Mouse (Mus musculus) forebrain, embryonic 10.5 days (tissue): ENCODE data around the gene Gzmn. TPM values are rescaled to one million over a fixed set of nuclear protein-coding genes. Genes with fewer than 3 reads are reported as not detected.
"Not testable (repeated sequence)": the region's sequence is repeated elsewhere in the genome, so short reads cannot be mapped to it uniquely, and the experiment has no call there.

Experiments used
- DNase-seq: peaks from one replicate; pipeline ENCODE4 v3.0.0-alpha.2; 2017; ENCODE audit warnings: low spot score; ENCODE audit errors: extremely low spot score
- H3K27ac ChIP-seq: fragments of 300-500 bp; sonication (generic); 2 replicates; pipeline ENCODE4 v1.5.1; 2016; ENCODE audit warnings: mild to moderate bottlenecking
- H3K27me3 ChIP-seq: fragments of 300-500 bp; sonication (generic); 2 replicates; pipeline ENCODE4 v1.6.1; 2016; ENCODE audit warnings: mild to moderate bottlenecking; ENCODE audit not compliant: poor library complexity, severe bottlenecking
- H3K36me3 ChIP-seq: fragments of 300-500 bp; sonication (generic); replicated peaks from 2 replicates; pipeline ENCODE4 v1.6.1; 2016; ENCODE audit warnings: mild to moderate bottlenecking, moderate library complexity
- H3K4me1 ChIP-seq: fragments of 300-500 bp; sonication (generic); 2 replicates; pipeline ENCODE4 v1.6.1; 2016
- H3K4me3 ChIP-seq: fragments of 300-500 bp; sonication (generic); 2 replicates; pipeline ENCODE4 v1.5.1; 2016; ENCODE audit warnings: mild to moderate bottlenecking, moderate library complexity
- H3K9me3 ChIP-seq: fragments of 300-500 bp; sonication (generic); 2 replicates; pipeline ENCODE4 v1.6.1; 2016; ENCODE audit warnings: mild to moderate bottlenecking, moderate library complexity
- WGBS: fragments of 180-500 bp; shearing (Covaris S2); methylation state at CpG from one replicate; pipeline ENCODE4 v1.1.7; 2016; 5-methylcytosine and 5-hydroxymethylcytosine counted together
- polyA plus RNA-seq: library from polyadenylated mRNA; unstranded; fragments of >200 nt; fragmentation: Nextera tagmentation; extraction: Ambion mirVana; gene quantifications from 2 replicates; pipeline ENCODE4 v1.2.1, GENCODE M21; 2016

The Gzmn gene
- polyA plus RNA-seq, result not detected in 2 replicates

DNA sequence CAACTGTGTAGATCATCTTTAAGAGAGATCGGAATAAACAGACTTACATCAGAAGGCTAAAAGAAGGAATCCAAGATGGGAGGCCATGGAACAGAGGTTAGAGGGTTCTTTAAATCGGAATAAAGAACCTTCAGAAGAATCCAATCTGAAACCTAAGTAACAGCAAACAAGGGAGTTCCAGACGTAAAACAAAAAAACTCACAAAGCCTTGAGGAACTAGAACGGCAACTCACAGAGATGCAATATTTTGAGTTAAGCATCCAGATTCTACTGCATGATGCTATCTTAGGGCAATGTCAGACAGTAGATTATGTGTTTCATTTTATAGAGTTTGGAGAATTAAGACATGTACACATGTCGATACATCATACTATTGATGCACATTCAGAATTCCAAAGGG, at the start of gene Gzmn:
Gene Gzmn, minus strand, starts transcription at position 101 of the 400 bp plus-strand sequence.
- H3K27ac ChIP-seq, result no peak within 1 kb of the TSS
- no peaks in the 10 kb centered on the region for H3K36me3 ChIP-seq
- WGBS, result 95% methylated on average over 5 of the region's 5 CpGs
- H3K4me3 ChIP-seq, result no peak within 1 kb of the TSS
- H3K9me3 ChIP-seq, result no peaks in the 10 kb centered on the region
- H3K4me1 ChIP-seq, result no peaks in the 10 kb centered on the region
- DNase-seq, result no peak
- H3K27me3 ChIP-seq, result no peaks in the 10 kb centered on the region

DNA sequence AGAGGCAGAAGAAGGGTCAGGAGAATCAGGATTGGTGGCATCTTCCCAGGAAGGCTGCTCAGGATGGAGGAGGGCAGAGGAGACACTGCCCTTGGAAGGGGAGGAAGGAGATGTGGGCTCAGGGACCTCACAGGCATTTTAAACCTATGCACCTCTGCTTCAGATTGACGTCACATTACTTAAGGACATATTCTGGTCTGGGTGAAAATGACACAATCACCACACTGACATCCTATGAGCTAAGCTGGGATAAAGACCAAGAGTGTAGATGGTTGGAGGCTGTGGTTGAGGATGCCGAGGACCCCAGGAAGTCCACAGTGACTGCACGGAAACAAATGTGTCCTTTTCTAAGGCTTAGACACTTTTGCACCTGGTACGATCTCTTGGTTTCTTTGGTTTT, 36.9 kb upstream of the Gzmn start, which contains the start of gene Gzmf:
Gene Gzmf, minus strand, starts transcription at position 101 of the 400 bp plus-strand sequence.
- WGBS, result 94% methylated on average over 4 of the region's 4 CpGs
- Histone ChIP-seq H3K4me3 (no peak within 1 kb of the TSS), H3K9me3 (no peaks in the 10 kb centered on the region), H3K27ac (no peak within 1 kb of the TSS), H3K4me1 (no peaks in the 10 kb centered on the region), H3K27me3 (no peaks in the 10 kb centered on the region), H3K36me3 (no peaks in the 10 kb centered on the region)
- no peak for DNase-seq

- H3K9me3 ChIP-seq, result no peaks in the 10 kb centered on the region
- H3K27me3 ChIP-seq, result no peaks in the 10 kb centered on the region
- H3K4me3 ChIP-seq, result no peak overlapping the region
- no peaks in the 10 kb centered on the region for H3K4me1 ChIP-seq
- no peak overlapping the region for H3K27ac ChIP-seq
- WGBS, result 96% methylated on average over 1 of the region's 1 CpGs
- no peaks in the 10 kb centered on the region for H3K36me3 ChIP-seq
- no peak for DNase-seq
Measured at GRCm38 (mm10) chr14:56205613-56206012, 31.2 kb upstream of the Gzmn start.

DNA sequence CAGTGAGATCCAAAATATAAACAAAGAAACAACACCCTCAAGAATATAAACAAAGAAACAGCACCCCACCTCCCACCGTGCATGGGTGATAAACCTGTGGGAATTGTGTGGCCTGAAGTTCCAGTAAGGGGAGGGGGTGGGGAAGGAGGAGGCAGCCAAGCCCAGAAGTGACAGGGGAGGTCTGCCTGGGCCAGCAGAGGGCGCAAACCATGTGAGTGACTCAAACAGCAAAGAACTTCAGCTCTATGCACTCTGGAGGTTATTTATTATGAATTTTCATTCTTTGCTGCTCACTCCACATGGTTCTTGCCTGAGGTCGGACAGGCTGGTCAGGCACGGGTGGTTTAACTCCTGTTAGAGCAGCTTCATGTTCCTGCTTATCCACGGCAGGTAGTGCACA, 30.6 kb upstream of the Gzmn start:
- DNase-seq, result peak; percentile 45
- H3K4me1 ChIP-seq, H3K4me3 ChIP-seq, H3K27ac ChIP-seq, H3K9me3 ChIP-seq, H3K36me3 ChIP-seq, H3K27me3 ChIP-seq: not testable (repeated sequence)
- 38% methylated on average over 5 of the region's 5 CpGs for whole genome bisulfite sequencing

DNA sequence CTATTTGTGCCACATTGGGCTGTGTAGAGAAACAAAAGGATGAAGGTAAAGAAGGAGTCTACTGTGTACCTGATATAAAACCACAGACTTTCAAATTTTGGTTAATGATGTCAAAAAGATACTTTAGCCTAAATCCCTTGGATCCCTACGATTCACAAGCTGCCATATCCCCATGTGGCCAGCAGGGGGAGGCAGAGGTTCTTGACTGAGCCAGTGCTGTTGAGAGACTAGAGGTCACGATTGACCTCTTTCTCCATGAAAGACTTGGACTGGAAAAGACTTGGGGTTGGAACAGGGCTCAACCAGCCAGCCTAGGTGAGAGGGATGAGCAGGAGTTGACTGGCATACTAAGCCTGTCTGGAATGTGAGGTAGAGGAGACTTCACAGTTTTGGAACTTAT, 29.6 kb upstream of the Gzmn start:
- Histone ChIP-seq H3K36me3 (no peaks in the 10 kb centered on the region), H3K9me3 (no peaks in the 10 kb centered on the region), H3K4me1 (no peaks in the 10 kb centered on the region), H3K4me3 (no peak overlapping the region), H3K27me3 (no peaks in the 10 kb centered on the region), H3K27ac (no peak overlapping the region)
- 20% methylated on average over 2 of the region's 2 CpGs for WGBS
- peak; percentile 49 for DNase-seq

DNA sequence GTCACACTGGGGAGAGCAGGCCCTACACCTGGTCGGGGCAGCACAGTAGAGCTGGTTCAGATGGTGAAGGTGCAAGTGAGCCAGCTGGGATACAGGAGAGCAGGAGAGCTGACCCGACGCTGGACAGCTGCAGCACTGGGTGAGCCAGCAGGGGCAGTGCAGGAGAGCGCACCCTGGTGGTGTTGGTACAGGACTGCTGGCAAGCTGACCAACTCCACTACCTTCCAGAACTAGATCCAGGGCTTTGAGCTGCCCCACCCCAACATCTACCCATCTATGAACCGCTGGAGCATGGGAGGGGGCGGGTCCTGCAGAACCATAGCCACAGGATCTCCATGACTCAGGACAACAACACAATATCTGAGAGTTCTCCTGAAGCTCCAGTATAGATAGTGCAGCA, 12.5 kb upstream of the Gzmn start:
- H3K9me3 ChIP-seq, result no peaks in the 10 kb centered on the region
- H3K4me1 ChIP-seq, result no peaks in the 10 kb centered on the region
- 52% methylated on average over 6 of the region's 6 CpGs for WGBS
- no peaks in the 10 kb centered on the region for H3K27me3 ChIP-seq
- no peaks in the 10 kb centered on the region for H3K36me3 ChIP-seq
- no peak overlapping the region for H3K27ac ChIP-seq
- DNase-seq, result peak; percentile 9
- no peak overlapping the region for H3K4me3 ChIP-seq

DNA sequence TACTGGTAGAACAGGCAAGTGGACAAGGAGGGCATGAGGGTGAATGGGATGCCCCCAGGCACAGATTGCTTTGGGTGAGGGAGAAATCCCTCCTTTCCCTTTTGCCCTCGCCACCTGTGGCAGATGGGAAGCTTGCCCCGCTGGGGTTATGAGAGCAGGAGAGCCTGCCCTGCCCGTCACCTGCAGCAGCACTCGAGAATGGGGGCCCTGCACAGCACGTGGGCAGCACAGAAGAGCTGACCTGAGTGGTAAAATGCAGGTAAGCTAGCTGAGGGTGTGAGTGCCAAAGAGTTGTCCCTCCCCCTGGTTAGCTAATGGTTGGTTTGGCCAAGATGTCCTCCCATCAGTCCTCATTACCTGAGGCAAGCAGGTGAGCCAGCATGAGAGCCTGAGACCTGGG, 12.1 kb upstream of the Gzmn start:
- no peak overlapping the region for H3K27ac ChIP-seq
- no peaks in the 10 kb centered on the region for H3K9me3 ChIP-seq
- H3K27me3 ChIP-seq, result no peaks in the 10 kb centered on the region
- peak; percentile 2 for DNase-seq
- WGBS, result 86% methylated on average over 5 of the region's 5 CpGs
- H3K36me3 ChIP-seq, result no peaks in the 10 kb centered on the region
- no peaks in the 10 kb centered on the region for H3K4me1 ChIP-seq
- no peak overlapping the region for H3K4me3 ChIP-seq

- WGBS, result 29% methylated on average over 8 of the region's 8 CpGs
- H3K4me1 ChIP-seq, H3K27ac ChIP-seq, H3K36me3 ChIP-seq, H3K9me3 ChIP-seq, H3K4me3 ChIP-seq, H3K27me3 ChIP-seq: not testable (repeated sequence)
- DNase-seq, result peak; percentile 54
Measured at GRCm38 (mm10) chr14:56177651-56178050, 3.3 kb upstream of the Gzmn start.

- no peak overlapping the region for H3K27ac ChIP-seq
- H3K27me3 ChIP-seq, result no peaks in the 10 kb centered on the region
- 95% methylated on average over 6 of the region's 6 CpGs for WGBS
Measured at GRCm38 (mm10) chr14:56173396-56173795, 1.0 kb downstream of the Gzmn start.

GRCm38 (mm10) chr14:56172744-56173143, 1.7 kb downstream of the Gzmn start:
- no peak overlapping the region for H3K4me3 ChIP-seq
- WGBS, result 91% methylated on average over 5 of the region's 5 CpGs
- no peaks in the 10 kb centered on the region for H3K36me3 ChIP-seq

More at GRCm38 (mm10) chr14:56173396-56173795, 1.0 kb downstream of the Gzmn start:
- Histone ChIP-seq H3K9me3 (no peaks in the 10 kb centered on the region), H3K36me3 (no peaks in the 10 kb centered on the region), H3K4me3 (no peak overlapping the region), H3K4me1 (no peaks in the 10 kb centered on the region)
- no peak for DNase-seq

DNA sequence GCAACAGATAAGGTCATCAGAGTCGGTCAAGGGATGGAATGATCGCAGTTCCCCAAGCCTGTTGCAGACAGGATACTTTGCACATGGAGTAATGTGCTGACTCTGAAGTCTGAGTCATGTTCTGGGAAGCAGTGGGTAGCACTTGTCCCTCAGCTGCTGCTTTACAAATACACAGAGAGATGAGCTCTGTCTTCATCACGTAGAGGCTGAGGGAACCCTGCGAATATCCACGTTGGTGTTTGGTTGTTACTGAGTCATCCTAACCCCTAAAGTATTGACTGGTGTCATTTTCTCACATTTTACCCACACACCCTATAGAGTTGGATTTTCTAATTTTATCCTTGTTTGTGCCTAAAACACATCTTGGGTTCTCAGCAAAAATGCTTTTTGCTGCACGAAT, 6.4 kb downstream of the Gzmn start:
- H3K36me3 ChIP-seq, result no peaks in the 10 kb centered on the region
- 88% methylated on average over 6 of the region's 6 CpGs for WGBS
- no peak for DNase-seq

More at GRCm38 (mm10) chr14:56172744-56173143, 1.7 kb downstream of the Gzmn start:
- no peaks in the 10 kb centered on the region for H3K9me3 ChIP-seq
- no peaks in the 10 kb centered on the region for H3K27me3 ChIP-seq
- no peak overlapping the region for H3K27ac ChIP-seq
- no peak for DNase-seq
- H3K4me1 ChIP-seq, result no peaks in the 10 kb centered on the region

GRCm38 (mm10) chr14:56162109-56162508, 12.3 kb downstream of the Gzmn start:
- H3K27me3 ChIP-seq, result no peaks in the 10 kb centered on the region
- no peaks in the 10 kb centered on the region for H3K9me3 ChIP-seq
- no peak for DNase-seq
- no peaks in the 10 kb centered on the region for H3K36me3 ChIP-seq
- no peak overlapping the region for H3K27ac ChIP-seq
- peaks cover 4% of the 10 kb centered on the region for H3K4me1 ChIP-seq
- WGBS, result 93% methylated on average over 2 of the region's 2 CpGs
- H3K4me3 ChIP-seq, result no peak overlapping the region

More for the DNA sequence above, 6.4 kb downstream of the Gzmn start:
- no peaks in the 10 kb centered on the region for H3K9me3 ChIP-seq
- no peaks in the 10 kb centered on the region for H3K27me3 ChIP-seq
- peaks cover 7% of the 10 kb centered on the region for H3K4me1 ChIP-seq
- H3K27ac ChIP-seq, result no peak overlapping the region
- H3K4me3 ChIP-seq, result no peak overlapping the region

DNA sequence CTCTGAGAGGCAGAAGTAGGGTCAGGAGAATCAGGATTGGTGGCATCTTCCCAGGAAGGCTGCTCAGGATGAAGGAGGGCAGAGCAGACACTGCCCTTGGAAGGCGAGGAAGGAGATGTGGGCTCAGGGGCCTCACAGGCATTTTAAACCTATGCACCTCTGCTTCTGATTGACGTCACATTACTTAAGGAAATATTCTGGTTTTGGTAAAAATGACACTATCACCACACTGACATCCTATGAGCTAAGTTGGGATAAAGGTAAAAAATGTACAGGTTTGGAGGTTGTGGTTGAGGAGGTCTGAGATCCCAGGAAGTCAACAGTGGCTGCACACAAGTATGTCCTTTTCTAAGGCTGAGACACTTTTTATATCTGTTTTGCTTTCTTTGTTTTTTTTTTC, 14.9 kb downstream of the Gzmn start, which contains the start of gene Gzmg:
Gene Gzmg, minus strand, starts transcription at position 101 of the 400 bp plus-strand sequence.
- not testable (repeated sequence) for H3K36me3 ChIP-seq, H3K4me3 ChIP-seq, H3K4me1 ChIP-seq, H3K9me3 ChIP-seq, DNase-seq, H3K27ac ChIP-seq, H3K27me3 ChIP-seq
- 81% methylated on average over 2 of the region's 2 CpGs for WGBS

DNA sequence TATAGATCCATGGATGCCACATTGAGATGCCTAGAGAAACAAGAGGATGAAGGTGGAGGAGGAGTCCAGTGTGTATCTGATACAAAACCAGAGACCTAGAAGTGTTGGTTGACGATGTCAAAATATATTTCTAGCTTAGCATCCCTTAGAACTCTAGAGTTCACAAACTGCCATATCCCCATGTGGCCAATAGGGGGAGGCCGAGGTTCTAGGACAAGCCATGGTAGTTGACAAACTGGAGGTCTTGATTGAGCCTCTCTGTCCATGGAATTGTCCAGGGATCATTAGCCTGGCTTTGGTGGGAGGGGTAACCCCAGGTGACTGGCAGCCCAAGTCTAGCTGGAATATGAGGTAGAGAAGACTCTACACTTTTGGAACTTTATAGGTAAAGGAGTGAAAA, 19.1 kb downstream of the Gzmn start:
- H3K4me3 ChIP-seq, result no peak overlapping the region
- no peaks in the 10 kb centered on the region for H3K36me3 ChIP-seq
- no peaks in the 10 kb centered on the region for H3K9me3 ChIP-seq
- H3K27ac ChIP-seq, result no peak overlapping the region
- WGBS, result 68% methylated on average over 2 of the region's 2 CpGs
- H3K27me3 ChIP-seq, result no peaks in the 10 kb centered on the region
- H3K4me1 ChIP-seq, result no peaks in the 10 kb centered on the region
- DNase-seq, result no peak
